Mouse (Mus musculus) stomach, embryonic 15.5 days (tissue): ENCODE measurements at regions not wholly inside any gene's neighbourhood (a gene's known extent, or its start where the extent isn't known, plus 50 kb on each side); places are given as distances from the start of the nearest gene placed in this dataset.
"Not testable (repeated sequence)": the region's sequence is repeated elsewhere in the genome, so short reads cannot be mapped to it uniquely, and the experiment has no call there.

Source experiments
- ATAC-seq: fragments of 200-750 bp; cut with Nextera tagmentation; 2 replicates; pipeline ENCODE4 v1.8.0; 2017; ENCODE audit warnings: low read depth, moderate number of reproducible peaks, moderate TSS enrichment; ENCODE audit not compliant: insufficient read depth, low FRiP score
- H3K27ac ChIP-seq: fragments of 300-500 bp; sonication (generic); 2 replicates; pipeline ENCODE4 v1.5.1; 2015; ENCODE audit warnings: mild to moderate bottlenecking, inconsistent platforms
- H3K27me3 ChIP-seq: fragments of 300-500 bp; sonication (generic); replicated peaks from 2 replicates; pipeline ENCODE4 v1.6.1; 2015; ENCODE audit warnings: inconsistent platforms
- H3K36me3 ChIP-seq: fragments of 300-500 bp; sonication (generic); 2 replicates; pipeline ENCODE4 v1.6.1; 2015; ENCODE audit warnings: inconsistent platforms
- H3K4me1 ChIP-seq: fragments of 300-500 bp; sonication (generic); 2 replicates; pipeline ENCODE4 v1.6.1; 2015; ENCODE audit warnings: inconsistent platforms
- H3K4me2 ChIP-seq: fragments of 300-500 bp; sonication (generic); 2 replicates; pipeline ENCODE4 v1.6.1; 2015; ENCODE audit warnings: mild to moderate bottlenecking, inconsistent platforms
- H3K4me3 ChIP-seq: fragments of 300-500 bp; sonication (generic); replicated peaks from 2 replicates; pipeline ENCODE4 v1.5.1; 2015; ENCODE audit warnings: inconsistent platforms
- H3K9ac ChIP-seq: fragments of 300-500 bp; sonication (generic); 2 replicates; pipeline ENCODE4 v1.6.1; 2015; ENCODE audit warnings: inconsistent platforms
- H3K9me3 ChIP-seq: fragments of 300-500 bp; sonication (generic); 2 replicates; pipeline ENCODE4 v1.6.1; 2016; ENCODE audit warnings: inconsistent platforms
- WGBS: fragments of 180-500 bp; shearing (Covaris S2); methylation state at CpG from one replicate; pipeline ENCODE4 v1.1.7; 2015; 5-methylcytosine and 5-hydroxymethylcytosine counted together

- H3K27ac ChIP-seq, ATAC-seq: not testable (repeated sequence)
- 93% methylated on average over 10 of the region's 16 CpGs for WGBS
Measured at GRCm38 (mm10) chr6:140869523-140869922, 140.4 kb downstream of the Gm11077 start.

GRCm38 (mm10) chr6:140874831-140875230 lies 145.7 kb downstream of the Gm11077 start:
- Histone ChIP-seq H3K4me1 (no peaks in the 10 kb centered on the region), H3K4me3 (no peak overlapping the region), H3K9ac (no peak overlapping the region), H3K9me3 (no peaks in the 10 kb centered on the region), H3K36me3 (no peaks in the 10 kb centered on the region), H3K4me2 (no peak overlapping the region), H3K27me3 (no peaks in the 10 kb centered on the region), H3K27ac (no peak overlapping the region)
- ATAC-seq: no peak
- 50% methylated on average over 3 of the region's 3 CpGs for WGBS

More at GRCm38 (mm10) chr6:140869523-140869922, 140.4 kb downstream of the Gm11077 start:
- not testable (repeated sequence) for H3K4me3 ChIP-seq, H3K4me2 ChIP-seq, H3K27me3 ChIP-seq, H3K9ac ChIP-seq, H3K4me1 ChIP-seq, H3K36me3 ChIP-seq, H3K9me3 ChIP-seq

GRCm38 (mm10) chr6:140883651-140884050 lies 154.6 kb downstream of the Gm11077 start:
- Histone ChIP-seq H3K4me1 (no peaks in the 10 kb centered on the region), H3K27me3 (no peaks in the 10 kb centered on the region), H3K27ac (no peak overlapping the region), H3K9ac (no peak overlapping the region), H3K4me3 (no peak overlapping the region), H3K36me3 (no peaks in the 10 kb centered on the region), H3K9me3 (no peaks in the 10 kb centered on the region), H3K4me2 (no peak overlapping the region)
- ATAC-seq: no peak

GRCm38 (mm10) chr6:140888610-140889009 lies 159.5 kb downstream of the Gm11077 start:
- no peaks in the 10 kb centered on the region for H3K27me3 ChIP-seq
- 32% methylated on average over 11 of the region's 11 CpGs for WGBS
- ATAC-seq: no peak; the same call in 1 of the 2 replicates
- H3K9me3 ChIP-seq: no peaks in the 10 kb centered on the region
- no peak overlapping the region for H3K4me2 ChIP-seq
- no peaks in the 10 kb centered on the region for H3K4me1 ChIP-seq
- H3K4me3 ChIP-seq: no peak overlapping the region
- no peak overlapping the region for H3K9ac ChIP-seq
- H3K36me3 ChIP-seq: no peaks in the 10 kb centered on the region
- no peak overlapping the region for H3K27ac ChIP-seq

GRCm38 (mm10) chr6:140890060-140890459 lies 161.0 kb downstream of the Gm11077 start:
- Histone ChIP-seq H3K9ac (no peak overlapping the region), H3K27me3 (no peaks in the 10 kb centered on the region), H3K27ac (no peak overlapping the region), H3K4me1 (no peaks in the 10 kb centered on the region; the same call in 1 of the 2 replicates), H3K4me2 (no peak overlapping the region), H3K36me3 (no peaks in the 10 kb centered on the region), H3K9me3 (no peaks in the 10 kb centered on the region), H3K4me3 (no peak overlapping the region)
- no peak for ATAC-seq
- WGBS: 65% methylated on average over 5 of the region's 5 CpGs

- no peaks in the 10 kb centered on the region for H3K9me3 ChIP-seq
- no peak for ATAC-seq
- H3K27ac ChIP-seq: no peak overlapping the region
- no peaks in the 10 kb centered on the region for H3K27me3 ChIP-seq
- H3K36me3 ChIP-seq: no peaks in the 10 kb centered on the region
- WGBS: 77% methylated on average over 2 of the region's 2 CpGs
- H3K4me2 ChIP-seq: no peak overlapping the region
- no peaks in the 10 kb centered on the region; the same call in 1 of the 2 replicates for H3K4me1 ChIP-seq
- H3K9ac ChIP-seq: no peak overlapping the region
- no peak overlapping the region for H3K4me3 ChIP-seq
Measured at GRCm38 (mm10) chr6:140890591-140890990, 161.5 kb downstream of the Gm11077 start.

- WGBS: 43% methylated on average over 11 of the region's 11 CpGs
- Histone ChIP-seq H3K27me3 (no peaks in the 10 kb centered on the region), H3K36me3 (no peaks in the 10 kb centered on the region), H3K9ac (no peak overlapping the region), H3K9me3 (no peaks in the 10 kb centered on the region), H3K4me2 (no peak overlapping the region), H3K4me1 (no peaks in the 10 kb centered on the region; the same call in 1 of the 2 replicates), H3K4me3 (no peak overlapping the region), H3K27ac (no peak overlapping the region)
- no peak for ATAC-seq
Measured at GRCm38 (mm10) chr6:140894467-140894866, 165.4 kb downstream of the Gm11077 start.

GRCm38 (mm10) chr6:140895441-140895840 lies 166.4 kb downstream of the Gm11077 start:
- Histone ChIP-seq H3K9ac (no peak overlapping the region), H3K4me3 (no peak overlapping the region), H3K36me3 (no peaks in the 10 kb centered on the region), H3K27ac (no peak overlapping the region), H3K9me3 (no peaks in the 10 kb centered on the region), H3K27me3 (no peaks in the 10 kb centered on the region), H3K4me2 (no peak overlapping the region), H3K4me1 (no peaks in the 10 kb centered on the region; the same call in 1 of the 2 replicates)
- no peak for ATAC-seq
- WGBS: 43% methylated on average over 2 of the region's 2 CpGs

GRCm38 (mm10) chr6:140897111-140897510 lies 168.0 kb downstream of the Gm11077 start:
- no peaks in the 10 kb centered on the region for H3K27me3 ChIP-seq
- no peak overlapping the region for H3K4me2 ChIP-seq
- H3K4me1 ChIP-seq: no peaks in the 10 kb centered on the region; the same call in 1 of the 2 replicates
- 25% methylated on average over 8 of the region's 8 CpGs for WGBS
- no peak overlapping the region for H3K27ac ChIP-seq
- no peaks in the 10 kb centered on the region for H3K36me3 ChIP-seq
- no peak overlapping the region for H3K9ac ChIP-seq
- no peaks in the 10 kb centered on the region for H3K9me3 ChIP-seq
- ATAC-seq: no peak
- H3K4me3 ChIP-seq: no peak overlapping the region

GRCm38 (mm10) chr6:140924319-140924981 lies 195.4 kb downstream of the Gm11077 start:
- H3K9ac ChIP-seq: no peak overlapping the region
- H3K27me3 ChIP-seq: no peaks in the 10 kb centered on the region
- H3K36me3 ChIP-seq: no peaks in the 10 kb centered on the region
- no peaks in the 10 kb centered on the region for H3K9me3 ChIP-seq
- H3K4me1 ChIP-seq: no peaks in the 10 kb centered on the region
- H3K4me3 ChIP-seq: no peak overlapping the region
- WGBS: 38% methylated on average over 12 of the region's 12 CpGs
- peak; percentile 18; the same call in 1 of the 2 replicates for ATAC-seq
- no peak overlapping the region for H3K27ac ChIP-seq
- no peak overlapping the region for H3K4me2 ChIP-seq

- Histone ChIP-seq H3K4me1 (no peaks in the 10 kb centered on the region), H3K27me3 (no peaks in the 10 kb centered on the region), H3K4me3 (no peak overlapping the region), H3K9ac (no peak overlapping the region), H3K27ac (no peak overlapping the region), H3K9me3 (no peaks in the 10 kb centered on the region), H3K4me2 (no peak overlapping the region), H3K36me3 (no peaks in the 10 kb centered on the region)
- WGBS: 65% methylated on average over 3 of the region's 3 CpGs
- no peak for ATAC-seq
Measured at GRCm38 (mm10) chr6:140927616-140928015, 198.5 kb downstream of the Gm11077 start.

- H3K27me3 ChIP-seq: no peaks in the 10 kb centered on the region
- H3K9ac ChIP-seq: no peak overlapping the region
- no peak for ATAC-seq
- H3K9me3 ChIP-seq: no peaks in the 10 kb centered on the region
- H3K36me3 ChIP-seq: no peaks in the 10 kb centered on the region
- no peak overlapping the region for H3K27ac ChIP-seq
- no peak overlapping the region for H3K4me2 ChIP-seq
- H3K4me3 ChIP-seq: no peak overlapping the region
- no peaks in the 10 kb centered on the region for H3K4me1 ChIP-seq
- 70% methylated on average over 6 of the region's 6 CpGs for WGBS
Measured at GRCm38 (mm10) chr6:140934286-140934685, 205.2 kb downstream of the Gm11077 start.

GRCm38 (mm10) chr6:140938025-140938424 lies 208.9 kb downstream of the Gm11077 start:
- Histone ChIP-seq H3K36me3 (no peaks in the 10 kb centered on the region), H3K4me1 (no peaks in the 10 kb centered on the region), H3K27ac (no peak overlapping the region), H3K27me3 (no peaks in the 10 kb centered on the region), H3K4me3 (no peak overlapping the region), H3K9ac (no peak overlapping the region), H3K4me2 (no peak overlapping the region), H3K9me3 (no peaks in the 10 kb centered on the region)
- WGBS: 69% methylated on average over 1 of the region's 1 CpGs
- ATAC-seq: no peak
